Mouse (Mus musculus) cortical plate, adult 2 months (tissue): ENCODE results near the gene Ano9. TPM values are rescaled to one million over a fixed set of nuclear protein-coding genes. Genes with fewer than 3 reads are reported as not detected.

Experiments used
- H3K27ac ChIP-seq: fragments of 200-500 bp; 2 replicates; pipeline ENCODE4 v1.5.1; 2012; ENCODE audit warnings: low read length, control low read depth, inconsistent platforms; ENCODE audit not compliant: insufficient read depth
- H3K4me1 ChIP-seq: fragments of 200-500 bp; 2 replicates; pipeline ENCODE4 v1.6.1; 2011; ENCODE audit warnings: low read length; ENCODE audit not compliant: control insufficient read depth, insufficient read depth
- H3K4me3 ChIP-seq: fragments of 200-500 bp; 2 replicates; pipeline ENCODE4 v1.5.1; 2011; ENCODE audit warnings: mild to moderate bottlenecking, low read length, control low read depth; ENCODE audit not compliant: insufficient read depth
- CTCF ChIP-seq: fragments of 200-500 bp; IDR thresholded peaks from 2 replicates; pipeline ENCODE4 v1.5.1; 2011; ENCODE audit warnings: mild to moderate bottlenecking, control low read depth, low read length; ENCODE audit not compliant: insufficient read depth; ENCODE audit errors: extremely low read depth
- POLR2A ChIP-seq: fragments of 200-500 bp; IDR thresholded peaks from 2 replicates; pipeline ENCODE4 v1.6.1; 2011; ENCODE audit warnings: mild to moderate bottlenecking, low read length, control low read depth; ENCODE audit not compliant: insufficient read depth; ENCODE audit errors: extremely low read depth
- polyA plus RNA-seq: library from polyadenylated mRNA; depleted of rRNA; stranded (reverse); fragments of >200 nt; gene quantifications from 2 replicates; pipeline ENCODE4 v1.2.3, GENCODE M21; 2012

Gene Ano9
- polyA plus RNA-seq, 1 experiment = not detected

GRCm38 (mm10) chr7:141131904-141132755 lies 14.5 kb upstream of the Ano9 start:
- Histone ChIP-seq H3K4me3 (peak overlapping the region; percentile 84), H3K27ac (no peak overlapping the region), H3K4me1 (peaks cover 7% of the 10 kb centered on the region)
- TF ChIP-seq CTCF (no peak), POLR2A (no peak)

- Histone ChIP-seq H3K4me1 (peaks cover 7% of the 10 kb centered on the region), H3K4me3 (peak overlapping the region; percentile 84), H3K27ac (no peak overlapping the region)
- TF ChIP-seq CTCF (no peak), POLR2A (no peak)
Measured at GRCm38 (mm10) chr7:141131024-141131820, 13.6 kb upstream of the Ano9 start.

GRCm38 (mm10) chr7:141123517-141123856 lies 5.9 kb upstream of the Ano9 start:
- Histone ChIP-seq H3K27ac (peak overlapping the region; percentile 19; the same call in 1 of the 2 replicates), H3K4me1 (no peaks in the 10 kb centered on the region), H3K4me3 (peak overlapping the region; percentile 66)
- no peak for TF ChIP-seq CTCF
- no peak for TF ChIP-seq POLR2A

GRCm38 (mm10) chr7:141122689-141123516 lies 5.3 kb upstream of the Ano9 start:
- Histone ChIP-seq H3K4me3 (peak overlapping the region; percentile 66), H3K27ac (peak overlapping the region; percentile 66; the same call in 1 of the 2 replicates), H3K4me1 (no peaks in the 10 kb centered on the region)
- peak; percentile 68; the same call in 1 of the 2 replicates for TF ChIP-seq POLR2A
- no peak for TF ChIP-seq CTCF

GRCm38 (mm10) chr7:141122245-141122644 lies 4.6 kb upstream of the Ano9 start, which contains the start of gene Ptdss2:
TSS of gene Ptdss2 (plus strand) at chr7:141122382.
- Histone ChIP-seq H3K4me3 (peak within 1 kb of the TSS; percentile 66), H3K27ac (peak within 1 kb of the TSS; percentile 66; the same call in 1 of the 2 replicates), H3K4me1 (no peaks in the 10 kb centered on the region)
- no peak for TF ChIP-seq POLR2A
- no peak for TF ChIP-seq CTCF

- H3K27ac ChIP-seq = no peak overlapping the region
- no peak overlapping the region for H3K4me3 ChIP-seq
- H3K4me1 ChIP-seq = no peaks in the 10 kb centered on the region
- TF ChIP-seq CTCF (no peak), POLR2A (no peak)
Measured at GRCm38 (mm10) chr7:141121051-141121531, 3.5 kb upstream of the Ano9 start.

GRCm38 (mm10) chr7:141120605-141121004 lies 3.0 kb upstream of the Ano9 start:
- TF ChIP-seq CTCF (no peak), POLR2A (no peak)
- H3K4me3 ChIP-seq = no peak overlapping the region
- no peaks in the 10 kb centered on the region for H3K4me1 ChIP-seq
- H3K27ac ChIP-seq = no peak overlapping the region

GRCm38 (mm10) chr7:141119487-141119886 lies 1.9 kb upstream of the Ano9 start:
- H3K4me1 ChIP-seq = no peaks in the 10 kb centered on the region

GRCm38 (mm10) chr7:141115874-141116273 lies 1.7 kb downstream of the Ano9 start:
- TF ChIP-seq CTCF = no peak
- TF ChIP-seq POLR2A = no peak
- Histone ChIP-seq H3K27ac (no peak overlapping the region), H3K4me3 (no peak overlapping the region), H3K4me1 (no peaks in the 10 kb centered on the region)

More at GRCm38 (mm10) chr7:141119487-141119886, 1.9 kb upstream of the Ano9 start:
- no peak for TF ChIP-seq POLR2A
- TF ChIP-seq CTCF = no peak
- no peak overlapping the region for H3K27ac ChIP-seq
- H3K4me3 ChIP-seq = no peak overlapping the region
